Mouse (Mus musculus) small intestine, adult 2 months (tissue): ENCODE results near the gene Il2rb.

Experiments used
- CTCF ChIP-seq: fragments of 200-500 bp; IDR thresholded peaks from 2 replicates; pipeline ENCODE4 v1.5.1; 2012; ENCODE audit warnings: low read depth, mild to moderate bottlenecking, control low read depth, inconsistent platforms, low read length, moderate library complexity, mixed read lengths; ENCODE audit not compliant: insufficient replicate concordance, insufficient read length; ENCODE audit errors: extremely low read depth
- POLR2A ChIP-seq: fragments of 200-500 bp; IDR thresholded peaks from 2 replicates; pipeline ENCODE4 v1.6.1; 2012; ENCODE audit warnings: low read depth, mild to moderate bottlenecking, control low read depth, inconsistent platforms, low read length, moderate library complexity

GRCm38 (mm10) chr15:78505541-78505940 is 10.5 kb upstream of the Il2rb start:
- no peak for TF ChIP-seq CTCF
- TF ChIP-seq POLR2A: no peak
